Mouse (Mus musculus) activated CD4-positive, CD25-positive, alpha-beta regulatory T cell, adult 4 months (primary cell): ENCODE results near the gene Arhgef33. TPM values are rescaled to one million over a fixed set of nuclear protein-coding genes. Genes with fewer than 3 reads are reported as not detected.
"Not testable (repeated sequence)": the region's sequence is repeated elsewhere in the genome, so short reads cannot be mapped to it uniquely, and the experiment has no call there.

Experiments
- ATAC-seq: one replicate; pipeline ENCODE4 v1.8.0; 2017
- polyA plus RNA-seq, 2 experiments: library from polyadenylated mRNA; unstranded; fragments of 100-300 nt; shearing (Covaris generic); gene quantifications; one replicate each; pipeline ENCODE4 v1.2.1; 2017

Gene Arhgef33
- under 1 TPM in 1 of 2 experiments, not detected in 1; 0.37 TPM for polyA plus RNA-seq

- no peak for ATAC-seq
Measured at GRCm38 (mm10) chr17:80307251-80307650, at the start of gene Arhgef33. TSS of gene Arhgef33 (plus strand) at chr17:80307407.

GRCm38 (mm10) chr17:80267065-80267464, 40.1 kb upstream of the Arhgef33 start:
- ATAC-seq = no peak

GRCm38 (mm10) chr17:80268151-80268550, 39.1 kb upstream of the Arhgef33 start:
- no peak for ATAC-seq

GRCm38 (mm10) chr17:80270622-80271021, 36.6 kb upstream of the Arhgef33 start:
- ATAC-seq = not testable (repeated sequence)

- ATAC-seq = no peak
Measured at GRCm38 (mm10) chr17:80278255-80278654, 29.0 kb upstream of the Arhgef33 start.

GRCm38 (mm10) chr17:80279340-80280070, 27.7 kb upstream of the Arhgef33 start:
- ATAC-seq = no peak

GRCm38 (mm10) chr17:80284446-80284845, 22.8 kb upstream of the Arhgef33 start:
- no peak for ATAC-seq

GRCm38 (mm10) chr17:80288012-80288411, 19.2 kb upstream of the Arhgef33 start:
- no peak for ATAC-seq

GRCm38 (mm10) chr17:80289280-80290073, 17.7 kb upstream of the Arhgef33 start:
- peak; percentile 56 for ATAC-seq

- peak; percentile 93 for ATAC-seq
Measured at GRCm38 (mm10) chr17:80290074-80290657, 17.0 kb upstream of the Arhgef33 start, which contains the start of the genes Morn2 and Dhx57. TSS of gene Morn2 (plus strand) at chr17:80290203. TSS of gene Dhx57 (minus strand) at chr17:80290476.

- no peak for ATAC-seq
Measured at GRCm38 (mm10) chr17:80291148-80291547, 16.1 kb upstream of the Arhgef33 start.

GRCm38 (mm10) chr17:80295258-80295657, 11.9 kb upstream of the Arhgef33 start:
- no peak for ATAC-seq

- ATAC-seq = no peak
Measured at GRCm38 (mm10) chr17:80298844-80299243, 8.4 kb upstream of the Arhgef33 start.

- ATAC-seq = no peak
Measured at GRCm38 (mm10) chr17:80311761-80312160, 4.6 kb downstream of the Arhgef33 start.

- ATAC-seq = no peak
Measured at GRCm38 (mm10) chr17:80312405-80312804, 5.2 kb downstream of the Arhgef33 start.

GRCm38 (mm10) chr17:80322228-80322627, 15.0 kb downstream of the Arhgef33 start:
- no peak for ATAC-seq

GRCm38 (mm10) chr17:80323015-80323414, 15.8 kb downstream of the Arhgef33 start:
- ATAC-seq = peak; percentile 29

- ATAC-seq = peak; percentile 97
Measured at GRCm38 (mm10) chr17:80323658-80324057, 16.5 kb downstream of the Arhgef33 start.

- no peak for ATAC-seq
Measured at GRCm38 (mm10) chr17:80324521-80324920, 17.3 kb downstream of the Arhgef33 start.

GRCm38 (mm10) chr17:80325456-80325855, 18.2 kb downstream of the Arhgef33 start:
- no peak for ATAC-seq

- ATAC-seq = no peak
Measured at GRCm38 (mm10) chr17:80326431-80326830, 19.2 kb downstream of the Arhgef33 start.

- peak; percentile 66 for ATAC-seq
Measured at GRCm38 (mm10) chr17:80332386-80332785, 25.2 kb downstream of the Arhgef33 start.

GRCm38 (mm10) chr17:80345277-80345676, 38.1 kb downstream of the Arhgef33 start:
- ATAC-seq = no peak
